Mouse (Mus musculus) T-cell, adult 2 months (primary cell): ENCODE data around the gene Strada.

Experiments used
- DNase-seq: peaks from one replicate; pipeline ENCODE4 v3.0.0; 2022; ENCODE audit warnings: low spot score

The Strada gene

GRCm38 (mm10) chr11:106187326-106187725 lies 14.6 kb downstream of the Strada start:
- DNase-seq, result no peak

GRCm38 (mm10) chr11:106180449-106180801 lies 21.5 kb downstream of the Strada start:
- no peak for DNase-seq

GRCm38 (mm10) chr11:106179711-106180448 lies 22.1 kb downstream of the Strada start:
- no peak for DNase-seq

- DNase-seq, result no peak
Measured at GRCm38 (mm10) chr11:106178036-106178782, 23.8 kb downstream of the Strada start.

GRCm38 (mm10) chr11:106176372-106176771 lies 25.6 kb downstream of the Strada start:
- DNase-seq, result no peak

GRCm38 (mm10) chr11:106175081-106175480 lies 26.9 kb downstream of the Strada start:
- DNase-seq, result no peak

GRCm38 (mm10) chr11:106174372-106174771 lies 27.6 kb downstream of the Strada start:
- DNase-seq, result no peak

- DNase-seq, result no peak
Measured at GRCm38 (mm10) chr11:106173228-106173627, 28.7 kb downstream of the Strada start.

GRCm38 (mm10) chr11:106170807-106171206 lies 31.2 kb downstream of the Strada start:
- peak; percentile 78 for DNase-seq

- DNase-seq, result peak; percentile 95
Measured at GRCm38 (mm10) chr11:106167435-106167834, 34.5 kb downstream of the Strada start.

- no peak for DNase-seq
Measured at GRCm38 (mm10) chr11:106164601-106165180, 37.3 kb downstream of the Strada start.

- no peak for DNase-seq
Measured at GRCm38 (mm10) chr11:106163546-106163945, 38.4 kb downstream of the Strada start.

- DNase-seq, result no peak
Measured at GRCm38 (mm10) chr11:106162237-106162636, 39.7 kb downstream of the Strada start.

- peak; percentile 72 for DNase-seq
Measured at GRCm38 (mm10) chr11:106160841-106161721, 40.9 kb downstream of the Strada start, which contains the start of the genes Gm10840 and Limd2. Gene Gm10840 (plus strand): TSS chr11:106160850. Gene Limd2 (minus strand): TSS chr11:106160860.

GRCm38 (mm10) chr11:106159921-106160840 lies 41.8 kb downstream of the Strada start:
- peak; percentile 78 for DNase-seq

- peak; percentile 96 for DNase-seq
Measured at GRCm38 (mm10) chr11:106159216-106159920, 42.6 kb downstream of the Strada start.

- DNase-seq, result no peak
Measured at GRCm38 (mm10) chr11:106158930-106159215, 43.1 kb downstream of the Strada start.

GRCm38 (mm10) chr11:106158081-106158929 lies 43.7 kb downstream of the Strada start:
- peak; percentile 76 for DNase-seq

- no peak for DNase-seq
Measured at GRCm38 (mm10) chr11:106157154-106157553, 44.8 kb downstream of the Strada start.
